Mouse (Mus musculus): ENCODE measurements at regions not wholly inside any gene's neighbourhood (a gene's known extent, or its start where the extent isn't known, plus 50 kb on each side); places are given as distances from the start of the nearest gene placed in this dataset.

DNA sequence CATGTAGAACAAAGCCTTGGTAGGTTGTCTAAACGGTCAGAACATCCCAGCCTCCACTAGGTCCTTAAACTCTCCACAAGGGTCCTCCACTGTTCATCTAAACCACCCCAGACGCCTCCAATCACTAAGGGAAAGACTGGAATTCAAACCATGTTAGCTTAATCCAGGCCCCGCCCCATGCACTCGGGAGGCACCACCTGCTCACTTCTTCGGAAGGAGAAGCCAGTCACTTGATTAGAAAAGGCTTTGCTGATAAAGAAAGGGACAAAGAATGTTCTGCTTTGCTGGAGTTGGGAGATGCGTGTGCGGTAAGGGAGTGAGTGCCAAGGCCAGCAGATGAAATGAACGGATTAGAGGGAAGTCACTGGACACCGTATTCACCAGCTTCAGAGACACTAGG, 54.5 kb upstream of the Armc2 start:
- Histone ChIP-seq H3K9me3 (ENCODE audit: control insufficient read depth, insufficient read depth, low read depth, low read length) (no peaks in the 10 kb centered on the region), H3K36me3 (ENCODE audit: control insufficient read depth, insufficient read depth, low read length, poor library complexity, severe bottlenecking) (no peaks in the 10 kb centered on the region), H3K4me3 (ENCODE audit: insufficient read depth in 1 of 2, low read depth in 1 of 2, low read length in 2 of 2, poor library complexity in 1 of 2, severe bottlenecking in 1 of 2) (no peak overlapping the region), H3K4me1 (ENCODE audit: control insufficient read depth in 2 of 2, insufficient read depth in 2 of 2, low read length in 2 of 2, poor library complexity in 1 of 2) (peaks cover 6 to 23% of the 10 kb centered on the region in 2 experiments; a peak in 3 of 4 replicates), H3K9ac (ENCODE audit: insufficient read depth, low read depth, low read length, poor library complexity, severe bottlenecking) (no peak overlapping the region), H3K27ac (ENCODE audit: insufficient read depth, low read depth, low read length, poor library complexity, severe bottlenecking) (no peak overlapping the region)
- no peak for TF ChIP-seq ZC3H11A (IDR thresholded peaks at IDR 0.05; ENCODE audit: borderline replicate concordance, low read depth, low read length)
- no peak for TF ChIP-seq HCFC1 (IDR thresholded peaks at IDR 0.05; ENCODE audit: borderline replicate concordance, insufficient read depth, low read length)
- no peak for TF ChIP-seq MAFK (IDR thresholded peaks at IDR 0.05; ENCODE audit: insufficient read depth, low read depth, low read length)
- no peak for TF ChIP-seq ZNF384 (IDR thresholded peaks at IDR 0.05; ENCODE audit: low read depth, low read length)
- no peak for TF ChIP-seq CHD2 (IDR thresholded peaks at IDR 0.05; ENCODE audit: low read depth, low read length)
- in situ Hi-C loops (cut with MboI; ENCODE audit: low sequenced_read_pairs in 2 of 2, unreplicated experiment in 2 of 2) = no loop called here
- DNase-seq (ENCODE audit: low read depth, low spot score) = no peak

DNA sequence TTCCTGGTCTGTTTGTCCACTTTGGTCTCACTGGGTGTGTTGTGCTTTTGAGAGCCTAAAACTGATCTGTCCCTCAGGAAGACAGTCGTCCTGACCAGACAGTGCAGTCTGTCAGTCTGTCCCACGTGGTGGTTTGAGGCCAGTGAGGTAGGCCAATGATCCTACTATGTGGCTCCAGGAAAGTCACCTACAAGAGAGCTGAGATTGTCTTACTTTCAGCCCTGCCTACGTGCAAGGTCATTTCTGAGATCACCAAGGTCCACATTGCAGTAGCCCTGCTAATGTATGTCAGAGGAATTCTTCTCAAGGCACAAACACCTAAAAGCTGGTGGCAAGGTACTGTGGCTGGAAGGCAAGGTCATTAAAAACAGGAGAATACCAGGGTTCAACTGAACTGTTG, 53.9 kb upstream of the Armc2 start:
- Histone ChIP-seq H3K9ac (ENCODE audit: insufficient read depth, low read depth, low read length, poor library complexity, severe bottlenecking) (no peak overlapping the region), H3K4me1 (ENCODE audit: control insufficient read depth in 2 of 2, insufficient read depth in 2 of 2, low read length in 2 of 2, poor library complexity in 1 of 2) (peaks cover 6 to 23% of the 10 kb centered on the region in 2 experiments; a peak in 3 of 4 replicates), H3K4me3 (ENCODE audit: insufficient read depth in 1 of 2, low read depth in 1 of 2, low read length in 2 of 2, poor library complexity in 1 of 2, severe bottlenecking in 1 of 2) (no peak overlapping the region), H3K9me3 (ENCODE audit: control insufficient read depth, insufficient read depth, low read depth, low read length) (no peaks in the 10 kb centered on the region), H3K27ac (ENCODE audit: insufficient read depth, low read depth, low read length, poor library complexity, severe bottlenecking) (no peak overlapping the region), H3K36me3 (ENCODE audit: control insufficient read depth, insufficient read depth, low read length, poor library complexity, severe bottlenecking) (no peaks in the 10 kb centered on the region)
- no peak for DNase-seq (ENCODE audit: low read depth, low spot score)
- in situ Hi-C loops (cut with MboI; ENCODE audit: low sequenced_read_pairs in 2 of 2, unreplicated experiment in 2 of 2) = no loop called here
- no peak for TF ChIP-seq ZNF384 (IDR thresholded peaks at IDR 0.05; ENCODE audit: low read depth, low read length)
- TF ChIP-seq CHD2 (IDR thresholded peaks at IDR 0.05; ENCODE audit: low read depth, low read length) = no peak

DNA sequence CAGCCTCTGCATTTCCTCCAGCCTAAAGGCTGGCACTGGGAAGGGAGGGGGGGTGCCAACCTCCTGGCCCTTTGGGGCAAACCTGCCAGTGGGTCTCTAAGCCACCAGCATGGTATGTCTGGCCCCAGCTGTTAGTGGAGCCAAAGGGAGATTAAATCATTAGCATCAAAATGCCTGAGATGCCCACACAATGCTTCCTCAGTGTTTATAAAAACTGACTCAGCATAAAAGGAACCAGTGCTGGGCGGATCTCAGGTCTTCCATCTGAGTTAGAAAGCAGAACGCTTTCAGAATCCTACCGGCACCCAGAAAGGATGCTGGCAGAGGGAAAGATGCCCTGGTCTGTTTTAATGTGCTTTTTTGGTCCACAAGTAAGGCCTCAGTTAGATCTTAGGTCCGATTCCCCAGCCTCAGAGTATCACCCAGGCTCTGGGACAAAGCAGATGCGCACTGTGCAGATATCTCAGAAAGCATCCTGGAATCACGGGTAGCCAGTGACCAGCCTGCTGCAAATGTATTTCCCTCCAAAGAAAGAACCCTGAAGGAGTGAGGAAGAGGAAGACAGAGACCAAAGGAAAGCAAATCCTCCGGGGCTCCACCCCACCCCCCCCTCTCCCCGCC, 53.3 kb upstream of the Armc2 start:
- Histone ChIP-seq H3K9ac (ENCODE audit: insufficient read depth, low read depth, low read length, poor library complexity, severe bottlenecking) (no peak overlapping the region; the same call in 1 of the 2 replicates), H3K27ac (ENCODE audit: insufficient read depth, low read depth, low read length, poor library complexity, severe bottlenecking) (no peak overlapping the region), H3K4me1 (ENCODE audit: control insufficient read depth in 2 of 2, insufficient read depth in 2 of 2, low read length in 2 of 2, poor library complexity in 1 of 2) (peaks cover 6 to 23% of the 10 kb centered on the region in 2 experiments; a peak in 3 of 4 replicates), H3K36me3 (ENCODE audit: control insufficient read depth, insufficient read depth, low read length, poor library complexity, severe bottlenecking) (no peaks in the 10 kb centered on the region), H3K9me3 (ENCODE audit: control insufficient read depth, insufficient read depth, low read depth, low read length) (no peaks in the 10 kb centered on the region), H3K4me3 (ENCODE audit: insufficient read depth in 1 of 2, low read depth in 1 of 2, low read length in 2 of 2, poor library complexity in 1 of 2, severe bottlenecking in 1 of 2) (0 out of 4 replicates have a peak overlapping the region, but pooled peaks of 1 of the 2 experiments have one; percentile 8)
- in situ Hi-C loops (cut with MboI; ENCODE audit: low sequenced_read_pairs in 2 of 2, unreplicated experiment in 2 of 2) = no loop called here
- DNase-seq (ENCODE audit: low read depth, low spot score) = no peak
- TF ChIP-seq CHD2 (IDR thresholded peaks at IDR 0.05; ENCODE audit: low read depth, low read length) (no peak), ZC3H11A (IDR thresholded peaks at IDR 0.05; ENCODE audit: borderline replicate concordance, low read depth, low read length) (no peak), MAFK (IDR thresholded peaks at IDR 0.05; ENCODE audit: insufficient read depth, low read depth, low read length) (peak; percentile 99), HCFC1 (IDR thresholded peaks at IDR 0.05; ENCODE audit: borderline replicate concordance, insufficient read depth, low read length) (no peak), ZNF384 (IDR thresholded peaks at IDR 0.05; ENCODE audit: low read depth, low read length) (no peak)

- in situ Hi-C loops (cut with MboI; ENCODE audit: low sequenced_read_pairs in 2 of 2, unreplicated experiment in 2 of 2) = no loop called here
- no peak overlapping the region for H3K9ac ChIP-seq (ENCODE audit: insufficient read depth, low read depth, low read length, poor library complexity, severe bottlenecking)
Measured at GRCm38 (mm10) chr10:42070611-42071403, 52.6 kb upstream of the Armc2 start.

More at GRCm38 (mm10) chr10:42070611-42071403, 52.6 kb upstream of the Armc2 start:
- DNase-seq (ENCODE audit: low read depth, low spot score) = no peak
- Histone ChIP-seq H3K4me1 (ENCODE audit: control insufficient read depth in 2 of 2, insufficient read depth in 2 of 2, low read length in 2 of 2, poor library complexity in 1 of 2) (peaks cover 6 to 23% of the 10 kb centered on the region in 2 experiments; a peak in 3 of 4 replicates), H3K9me3 (ENCODE audit: control insufficient read depth, insufficient read depth, low read depth, low read length) (no peaks in the 10 kb centered on the region), H3K27ac (ENCODE audit: insufficient read depth, low read depth, low read length, poor library complexity, severe bottlenecking) (no peak overlapping the region), H3K4me3 (ENCODE audit: insufficient read depth in 1 of 2, low read depth in 1 of 2, low read length in 2 of 2, poor library complexity in 1 of 2, severe bottlenecking in 1 of 2) (no peak overlapping the region), H3K36me3 (ENCODE audit: control insufficient read depth, insufficient read depth, low read length, poor library complexity, severe bottlenecking) (no peaks in the 10 kb centered on the region)
- TF ChIP-seq ZC3H11A (IDR thresholded peaks at IDR 0.05; ENCODE audit: borderline replicate concordance, low read depth, low read length) (no peak), HCFC1 (IDR thresholded peaks at IDR 0.05; ENCODE audit: borderline replicate concordance, insufficient read depth, low read length) (no peak), ZNF384 (IDR thresholded peaks at IDR 0.05; ENCODE audit: low read depth, low read length) (no peak), CHD2 (IDR thresholded peaks at IDR 0.05; ENCODE audit: low read depth, low read length) (no peak), MAFK (IDR thresholded peaks at IDR 0.05; ENCODE audit: insufficient read depth, low read depth, low read length) (no peak)
